Mouse (Mus musculus): ENCODE results near the gene Grrp1.
A peak's percentile ranks its signal among the peaks of the same experiment; 100 is the strongest.
"Not testable (repeated sequence)": the region's sequence is repeated elsewhere in the genome, so short reads cannot be mapped to it uniquely, and the experiment has no call there.

Grrp1 gene

GRCm38 (mm10) chr4:134253722-134254324 is at the start of gene Grrp1:
Gene Grrp1, minus strand, starts transcription at chr4:134254106.
- DNase-seq (ENCODE audit: low read depth) = no peak

- no peak for DNase-seq (ENCODE audit: low read depth)
These were observed 48.2 kb upstream of the Grrp1 start for GRCm38 (mm10) chr4:134302084-134302483.

- no peak for DNase-seq (ENCODE audit: low read depth)
These were observed 46.4 kb upstream of the Grrp1 start for GRCm38 (mm10) chr4:134300316-134300715.

GRCm38 (mm10) chr4:134299498-134299810 is 45.5 kb upstream of the Grrp1 start:
- no peak for DNase-seq (ENCODE audit: low read depth)

- DNase-seq (ENCODE audit: low read depth) = no peak
These were observed 45.0 kb upstream of the Grrp1 start for GRCm38 (mm10) chr4:134298626-134299497.

GRCm38 (mm10) chr4:134297369-134297768 is 43.5 kb upstream of the Grrp1 start:
- DNase-seq (ENCODE audit: low read depth) = no peak

GRCm38 (mm10) chr4:134296523-134296922 is 42.6 kb upstream of the Grrp1 start:
- no peak for DNase-seq (ENCODE audit: low read depth)

GRCm38 (mm10) chr4:134296096-134296495 is 42.2 kb upstream of the Grrp1 start:
- not testable (repeated sequence) for DNase-seq (ENCODE audit: low read depth)

- DNase-seq (ENCODE audit: low read depth) = no peak
These were observed 39.8 kb upstream of the Grrp1 start for GRCm38 (mm10) chr4:134293692-134294163.

GRCm38 (mm10) chr4:134293061-134293691 is 39.3 kb upstream of the Grrp1 start:
- no peak for DNase-seq (ENCODE audit: low read depth)

GRCm38 (mm10) chr4:134292067-134292466 is 38.2 kb upstream of the Grrp1 start:
- DNase-seq (ENCODE audit: low read depth) = peak; percentile 27

GRCm38 (mm10) chr4:134288397-134289256 is 34.7 kb upstream of the Grrp1 start:
- DNase-seq (ENCODE audit: low read depth) = no peak

GRCm38 (mm10) chr4:134287575-134288025 is 33.7 kb upstream of the Grrp1 start, which contains the start of gene Pdik1l:
Gene Pdik1l, minus strand, starts transcription at chr4:134287895.
- no peak for DNase-seq (ENCODE audit: low read depth)

- peak; percentile 65 for DNase-seq (ENCODE audit: low read depth)
These were observed 33.3 kb upstream of the Grrp1 start for GRCm38 (mm10) chr4:134287168-134287564.

- no peak for DNase-seq (ENCODE audit: low read depth)
These were observed 32.6 kb upstream of the Grrp1 start for GRCm38 (mm10) chr4:134286226-134287167.

- DNase-seq (ENCODE audit: low read depth) = no peak
These were observed 31.0 kb upstream of the Grrp1 start for GRCm38 (mm10) chr4:134284942-134285341.

GRCm38 (mm10) chr4:134273417-134274345 is 19.8 kb upstream of the Grrp1 start:
- DNase-seq (ENCODE audit: low read depth) = no peak

- DNase-seq (ENCODE audit: low read depth) = no peak
These were observed 19.0 kb upstream of the Grrp1 start for GRCm38 (mm10) chr4:134272731-134273416.

GRCm38 (mm10) chr4:134271979-134272378 is 18.1 kb upstream of the Grrp1 start:
- DNase-seq (ENCODE audit: low read depth) = no peak
